Mouse (Mus musculus) ES-E14 (cell line): ENCODE results near the gene Tmem253.

ENCODE experiments used
- CHD2 ChIP-seq: IDR thresholded peaks from 2 replicates; pipeline ENCODE4 v1.6.1; 2014; ENCODE audit warnings: mild to moderate bottlenecking, low read depth, low read length, inconsistent platforms
- ZC3H11A ChIP-seq: IDR thresholded peaks from 2 replicates; pipeline ENCODE4 v1.6.1; 2012; ENCODE audit warnings: low read depth, mild to moderate bottlenecking, inconsistent platforms, low read length, borderline replicate concordance
- ZNF384 ChIP-seq: IDR thresholded peaks from 2 replicates; pipeline ENCODE4 v1.6.1; 2012; ENCODE audit warnings: low read depth, low read length, inconsistent platforms

GRCm38 (mm10) chr14:52011683-52012082, 3.8 kb upstream of the Tmem253 start:
- TF ChIP-seq ZNF384 (no peak), ZC3H11A (no peak), CHD2 (no peak)
